Mouse (Mus musculus) gastrocnemius, postnatal 36 days (tissue): ENCODE measurements around the gene Ndufb7. TPM values are rescaled to one million over a fixed set of nuclear protein-coding genes. Genes with fewer than 3 reads are reported as not detected.
"Not testable (repeated sequence)": the region's sequence is repeated elsewhere in the genome, so short reads cannot be mapped to it uniquely, and the experiment has no call there.

Experiments used
- DNase-seq, 2 experiments: peaks; one replicate each; pipeline ENCODE4 v3.0.0; 2022
- intact Hi-C: fragments of 180-260 bp; cut with DNase I; formaldehyde crosslinking; loops from one replicate; pipeline ENCODE4 v1.15.1; 2025
- long read RNA-seq, 2 experiments: library from polyadenylated mRNA; stranded (forward); transcript quantifications; one replicate each; pipeline ENCODE4 v2.0.0; 2021
- total RNA-seq, 2 experiments: library from RNA; stranded (reverse); gene quantifications; 2 replicates each; pipeline ENCODE4 v1.2.3; 2021

The Ndufb7 gene
- 100 to 1,000 TPM; 328 to 346 TPM for total RNA-seq
- long read RNA-seq, experiment 1, full-length matches to known transcripts, result 1,963 of 1,984 reads
- long read RNA-seq, experiment 1, partial matches to known transcripts, result 13 of 1,984 reads
- long read RNA-seq, experiment 1, other reads (novel, unspliced or antisense), result 8 of 1,984 reads
- long read RNA-seq, experiment 2, full-length matches to known transcripts, result 2,104 of 2,136 reads
- long read RNA-seq, experiment 2, partial matches to known transcripts, result 23 of 2,136 reads
- long read RNA-seq, experiment 2, other reads (novel, unspliced or antisense), result 9 of 2,136 reads

- intact Hi-C loops, result loop anchor here (5.0 to 10.0 kb wide), 2 partner anchors 41 to 122 kb away; partner anchors contain the start of genes Dnajb1 and Tecr
- peak; percentile 94 to 97 for DNase-seq
These were observed at the start of gene Ndufb7 for GRCm38 (mm10) chr8:83566469-83567395. Gene Ndufb7 (plus strand): TSS chr8:83566671.

GRCm38 (mm10) chr8:83520432-83520831, 46.0 kb upstream of the Ndufb7 start:
- no peak for DNase-seq
- intact Hi-C loops, result no loop called here

GRCm38 (mm10) chr8:83520907-83521306, 45.6 kb upstream of the Ndufb7 start:
- DNase-seq, intact Hi-C loops: not testable (repeated sequence)

DNA sequence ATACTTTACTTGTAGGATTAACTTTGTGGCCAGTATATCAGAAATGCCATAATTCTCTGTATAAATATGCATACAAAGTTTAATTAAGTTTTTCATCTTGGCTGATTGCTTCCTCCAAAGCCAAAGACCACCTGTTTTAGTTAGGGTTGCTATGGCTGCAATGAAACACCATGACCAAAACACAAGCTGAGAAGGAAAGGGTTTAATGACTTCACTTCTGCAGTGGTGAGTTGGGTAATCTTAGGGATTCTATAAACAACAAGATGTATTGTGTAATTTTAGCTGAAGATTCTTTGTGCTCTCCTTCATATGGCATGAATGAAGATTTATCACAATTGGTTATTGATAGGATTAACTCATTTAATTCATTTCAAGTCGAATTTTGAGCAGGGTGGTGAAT, 45.2 kb upstream of the Ndufb7 start:
- DNase-seq, result no peak
- intact Hi-C loops, result no loop called here

DNA sequence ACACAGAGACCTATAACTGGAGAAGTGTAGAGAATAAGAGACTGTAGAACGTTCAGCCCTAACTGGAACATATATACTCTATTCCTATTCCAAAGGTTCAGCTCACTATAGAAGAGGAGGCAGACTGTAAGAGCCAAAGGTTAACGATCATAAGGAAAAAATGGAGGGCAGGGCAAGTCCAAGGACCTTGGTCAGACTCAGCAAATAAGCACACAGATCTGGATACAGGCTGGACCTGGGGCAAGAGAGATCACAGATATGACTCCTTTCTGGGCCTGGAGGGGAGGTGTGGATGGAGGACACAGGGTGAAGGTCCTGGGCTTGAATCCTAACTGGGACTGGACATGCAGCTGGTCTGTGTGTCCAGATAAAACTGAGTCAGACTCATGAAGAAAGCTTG, 31.7 kb upstream of the Ndufb7 start:
- DNase-seq, result no peak
- intact Hi-C loops, result no loop called here

DNA sequence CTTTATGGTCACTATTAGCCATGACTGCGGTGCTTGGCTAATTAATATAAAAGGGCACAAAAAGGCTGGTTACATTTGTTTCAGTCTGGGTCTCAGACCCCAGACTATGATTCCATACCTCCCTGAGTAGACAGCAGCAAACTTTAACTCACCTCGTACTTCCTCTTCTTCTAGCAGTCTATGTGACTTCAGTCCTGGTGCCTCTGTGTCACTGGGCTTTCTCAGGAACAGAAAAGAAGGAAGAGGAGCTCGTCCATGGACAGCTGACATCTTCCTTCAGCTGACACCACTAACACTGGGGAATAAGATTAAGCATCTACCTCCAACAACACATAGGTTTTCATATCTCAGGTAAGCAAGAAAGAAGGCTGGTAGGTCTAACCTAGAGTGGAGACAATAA, 30.7 kb upstream of the Ndufb7 start, which contains the start of gene Olfr370:
Gene Olfr370, plus strand, starts transcription at position 45 of the 400 bp plus-strand sequence.
- intact Hi-C loops, result no loop called here
- no peak for DNase-seq

GRCm38 (mm10) chr8:83562669-83563068, 3.8 kb upstream of the Ndufb7 start:
- intact Hi-C loops, result loop anchor here (10.0 kb wide), 1 partner anchor 118 kb away; no protein-coding TSS in a partner anchor

DNA sequence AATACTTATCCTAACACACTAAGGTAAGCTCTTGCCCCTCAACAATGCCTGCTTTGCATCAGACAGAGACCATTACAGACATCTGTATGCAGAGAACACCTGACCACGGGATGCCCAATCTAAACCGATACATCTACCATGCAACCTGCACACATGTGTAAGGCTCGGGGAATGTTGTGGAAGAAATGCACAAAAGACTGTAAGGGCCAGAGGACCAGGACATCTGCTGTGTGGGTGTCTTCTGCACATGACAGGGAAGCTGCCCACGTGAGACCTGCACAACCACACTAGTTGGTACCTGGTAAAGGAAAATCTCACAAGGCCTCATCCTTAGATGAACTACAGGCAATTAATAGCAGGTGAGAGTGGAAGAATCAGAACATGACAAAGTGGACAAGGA, 3.2 kb upstream of the Ndufb7 start:
- intact Hi-C loops, result loop anchor here (10.0 kb wide), 1 partner anchor 118 kb away; no protein-coding TSS in a partner anchor
- no peak for DNase-seq

More at GRCm38 (mm10) chr8:83562669-83563068, 3.8 kb upstream of the Ndufb7 start:
- no peak for DNase-seq

DNA sequence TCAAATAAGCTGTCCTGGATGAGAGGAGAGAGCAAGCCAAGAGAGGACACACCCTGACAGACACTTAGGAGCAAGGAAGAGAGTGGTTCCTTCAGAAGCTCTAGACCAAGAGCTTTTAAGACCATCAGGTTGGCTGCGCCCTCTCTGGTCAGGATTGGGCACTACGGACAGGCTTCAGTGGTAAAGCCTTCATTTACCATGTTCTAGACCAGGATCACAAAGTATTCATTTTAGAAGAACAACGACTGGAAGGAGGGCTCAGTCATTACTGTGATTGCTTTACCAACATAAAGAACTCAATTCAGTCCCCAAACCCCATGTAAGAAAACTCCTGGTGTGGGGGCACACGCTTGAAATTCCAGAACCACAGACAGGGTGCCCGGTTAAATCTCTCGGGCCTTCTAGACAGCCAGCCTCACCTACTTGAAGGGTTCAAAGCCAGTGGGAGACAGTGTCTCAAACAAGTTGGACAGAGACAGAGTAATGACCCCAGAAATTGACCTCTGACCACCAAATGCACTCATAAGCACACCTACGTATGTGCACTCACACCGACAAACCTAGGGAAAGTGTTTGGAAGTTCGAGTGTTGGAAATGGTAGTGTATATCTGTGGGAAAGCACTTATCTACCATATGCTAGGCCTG, 618 bp upstream of the Ndufb7 start:
- intact Hi-C loops, result loop anchor here (5.0 to 10.0 kb wide), 2 partner anchors 41 to 121 kb away; partner anchors contain the start of genes Dnajb1 and Tecr

GRCm38 (mm10) chr8:83567668-83568067, 1.2 kb downstream of the Ndufb7 start:
- DNase-seq, result no peak
- intact Hi-C loops, result loop anchor here (5.0 to 10.0 kb wide), 2 partner anchors 40 to 123 kb away; partner anchors contain the start of genes Dnajb1 and Tecr

More for the DNA sequence above, 618 bp upstream of the Ndufb7 start:
- DNase-seq, result no peak

- DNase-seq, result no peak
- intact Hi-C loops, result loop anchor here (5.0 to 10.0 kb wide), 2 partner anchors 39 to 123 kb away; partner anchors contain the start of genes Dnajb1 and Tecr
These were observed 1.7 kb downstream of the Ndufb7 start for GRCm38 (mm10) chr8:83568128-83568527.

GRCm38 (mm10) chr8:83568755-83569154, 2.3 kb downstream of the Ndufb7 start:
- intact Hi-C loops, result loop anchor here (5.0 to 10.0 kb wide), 2 partner anchors 39 to 124 kb away; partner anchors contain the start of genes Dnajb1 and Tecr

DNA sequence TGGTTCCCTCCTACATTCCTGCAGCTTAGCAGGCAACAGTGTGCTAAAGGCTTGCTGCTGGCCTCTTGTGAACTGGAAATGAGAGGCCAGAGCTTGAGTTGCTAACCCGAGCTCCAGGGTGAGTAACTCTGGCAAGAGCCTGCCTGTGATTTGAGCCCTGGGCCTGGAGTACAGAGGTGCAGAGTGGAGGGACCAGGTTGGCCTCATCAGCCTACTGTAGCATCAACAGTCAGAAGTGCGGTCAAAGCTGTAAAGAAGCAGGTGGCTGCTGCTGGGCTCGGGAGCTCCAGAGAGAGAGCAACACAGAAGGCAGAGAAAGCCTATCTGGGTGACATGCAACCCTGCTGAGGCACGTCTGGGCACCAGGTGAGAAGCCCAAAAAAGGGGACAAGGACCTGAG, 2.7 kb downstream of the Ndufb7 start:
- no peak for DNase-seq
- intact Hi-C loops, result loop anchor here (5.0 to 10.0 kb wide), 2 partner anchors 38 to 124 kb away; partner anchors contain the start of genes Dnajb1 and Tecr

More at GRCm38 (mm10) chr8:83568755-83569154, 2.3 kb downstream of the Ndufb7 start:
- no peak for DNase-seq

GRCm38 (mm10) chr8:83570272-83571000, 4.0 kb downstream of the Ndufb7 start:
- no peak for DNase-seq
- intact Hi-C loops, result no loop called here

- DNase-seq, intact Hi-C loops: not testable (repeated sequence)
These were observed 4.5 kb downstream of the Ndufb7 start for GRCm38 (mm10) chr8:83571001-83571340.

DNA sequence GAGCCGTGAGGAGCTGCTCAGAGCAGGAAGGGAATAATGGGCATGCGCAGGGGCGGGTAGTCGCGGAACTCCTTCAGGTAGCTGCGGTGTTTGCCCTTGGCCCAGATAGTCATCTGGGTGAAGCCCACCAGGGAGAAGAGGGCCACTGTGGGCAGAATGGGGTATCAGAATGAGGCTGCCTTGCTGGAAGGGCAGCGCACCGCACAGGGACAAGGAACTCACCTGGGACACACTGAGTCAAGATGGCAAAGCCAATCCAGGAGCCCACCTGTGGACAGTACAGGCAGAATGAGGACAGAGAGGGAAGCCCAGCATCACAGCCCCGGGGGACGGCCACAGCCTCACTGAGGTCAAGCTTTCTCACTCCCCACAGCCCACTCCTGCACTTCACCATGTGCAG, 5.3 kb downstream of the Ndufb7 start:
- DNase-seq, result no peak

GRCm38 (mm10) chr8:83572246-83572812, 5.9 kb downstream of the Ndufb7 start:
- intact Hi-C loops, result no loop called here
- DNase-seq, result no peak

More for the DNA sequence above, 5.3 kb downstream of the Ndufb7 start:
- intact Hi-C loops, result no loop called here

- intact Hi-C loops, result no loop called here
- DNase-seq, result no peak
These were observed 6.8 kb downstream of the Ndufb7 start for GRCm38 (mm10) chr8:83573140-83573875.
